Mouse (Mus musculus): ENCODE results near the gene 4932415D10Rik. TPM values are rescaled to one million over a fixed set of nuclear protein-coding genes. Genes with fewer than 3 reads are reported as not detected.
A peak's percentile ranks its signal among the peaks of the same experiment; 100 is the strongest.

Gene 4932415D10Rik
- polyA plus RNA-seq (2012; rRNA removed) = 28.0 and 32.2 TPM in 2 replicates

DNA sequence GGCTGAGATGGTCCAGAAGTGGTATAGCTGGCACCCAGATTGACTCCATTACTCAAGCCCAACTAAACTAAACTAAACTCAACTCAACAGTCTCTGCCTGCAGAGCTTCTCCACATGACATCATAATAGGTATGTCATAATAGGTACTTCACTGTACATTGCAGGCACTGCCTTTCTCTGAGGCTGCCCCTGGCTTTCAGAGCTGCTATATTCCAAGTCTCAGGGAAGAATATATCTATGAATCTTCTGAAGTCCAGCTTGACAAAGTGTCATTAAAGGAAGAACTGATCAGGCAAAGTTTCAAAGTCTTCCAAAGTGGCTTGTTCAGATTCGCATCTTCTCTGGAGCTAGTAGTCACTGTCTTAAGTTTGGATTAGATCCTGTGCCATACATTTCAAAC, at the start of gene 4932415D10Rik:
TSS of gene 4932415D10Rik (minus strand) at position 101 of the 400 bp plus-strand sequence.
- Histone ChIP-seq H3K4me1 (ENCODE audit: control insufficient read depth, insufficient read depth, low read length) (no peaks in the 10 kb centered on the region), H3K36me3 (ENCODE audit: control insufficient read depth, insufficient read depth, low read length) (no peaks in the 10 kb centered on the region), H3K4me3 (ENCODE audit: control insufficient read depth, low read depth, low read length) (peak within 1 kb of the TSS; percentile 79), H3K27ac (ENCODE audit: control insufficient read depth, insufficient read depth, low read depth, low read length) (peak within 1 kb of the TSS; percentile 57), H3K27me3 (ENCODE audit: control insufficient read depth, insufficient read depth, low read length) (no peaks in the 10 kb centered on the region; the same call in 1 of the 2 replicates)
- TF ChIP-seq CTCF (IDR thresholded peaks at IDR 0.05; ENCODE audit: control insufficient read depth, insufficient read depth, insufficient replicate concordance, low read depth, low read length) = no peak
- TF ChIP-seq POLR2A (IDR thresholded peaks at IDR 0.05; ENCODE audit: control insufficient read depth, low read depth, low read length) = no peak

DNA sequence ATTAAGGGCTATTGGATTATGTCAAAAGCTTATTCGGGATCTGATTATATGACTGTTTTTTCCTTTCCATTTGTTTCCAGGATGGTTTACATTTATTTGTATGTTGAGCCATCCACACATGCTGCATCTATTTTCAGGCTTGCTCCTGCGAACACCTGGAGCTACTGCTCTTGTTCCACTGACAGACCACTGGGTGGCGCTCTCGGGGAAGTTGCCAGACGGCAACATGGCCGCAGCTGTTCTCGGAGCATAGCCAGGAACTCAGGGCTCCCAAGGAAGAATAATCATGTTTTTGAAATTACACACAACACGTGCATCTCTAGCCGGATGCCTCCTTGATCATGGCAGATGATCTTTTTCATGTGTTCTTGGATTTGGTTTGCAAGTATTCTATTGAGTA, 45.5 kb upstream of the 4932415D10Rik start:
- H3K36me3 ChIP-seq (ENCODE audit: control insufficient read depth, insufficient read depth, low read length) = no peaks in the 10 kb centered on the region
- no peaks in the 10 kb centered on the region for H3K4me1 ChIP-seq (ENCODE audit: control insufficient read depth, insufficient read depth, low read length)

DNA sequence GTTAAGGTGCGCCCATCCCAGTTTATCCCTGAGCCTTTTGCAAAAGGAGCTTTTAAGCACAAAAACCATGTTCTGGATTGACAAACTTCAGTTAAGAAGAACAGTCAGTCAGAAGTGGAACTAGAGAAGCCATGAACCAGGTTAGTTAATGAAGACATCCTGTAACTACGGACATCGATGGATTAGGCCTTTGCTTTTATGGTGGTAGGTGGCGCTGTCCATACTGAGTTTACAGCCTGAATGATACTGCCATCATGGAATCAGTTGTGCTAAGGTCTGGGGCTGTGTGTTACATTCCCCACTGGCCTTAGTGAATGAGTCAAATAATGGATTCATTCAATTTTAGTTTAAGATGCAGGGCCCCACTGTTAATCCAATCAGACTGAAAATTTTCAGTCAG, 39.0 kb upstream of the 4932415D10Rik start:
- TF ChIP-seq CTCF (IDR thresholded peaks at IDR 0.05; ENCODE audit: control insufficient read depth, insufficient read depth, insufficient replicate concordance, low read depth, low read length) (no peak), POLR2A (IDR thresholded peaks at IDR 0.05; ENCODE audit: control insufficient read depth, low read depth, low read length) (no peak)
- Histone ChIP-seq H3K27me3 (ENCODE audit: control insufficient read depth, insufficient read depth, low read length) (no peaks in the 10 kb centered on the region), H3K36me3 (ENCODE audit: control insufficient read depth, insufficient read depth, low read length) (no peaks in the 10 kb centered on the region), H3K4me3 (ENCODE audit: control insufficient read depth, low read depth, low read length) (no peak overlapping the region), H3K4me1 (ENCODE audit: control insufficient read depth, insufficient read depth, low read length) (no peaks in the 10 kb centered on the region), H3K27ac (ENCODE audit: control insufficient read depth, insufficient read depth, low read depth, low read length) (no peak overlapping the region)

More for the DNA sequence above, 45.5 kb upstream of the 4932415D10Rik start:
- no peak overlapping the region for H3K4me3 ChIP-seq (ENCODE audit: control insufficient read depth, low read depth, low read length)
- no peak for TF ChIP-seq POLR2A (IDR thresholded peaks at IDR 0.05; ENCODE audit: control insufficient read depth, low read depth, low read length)
- peak; percentile 59; the same call in 1 of the 2 replicates for TF ChIP-seq CTCF (IDR thresholded peaks at IDR 0.05; ENCODE audit: control insufficient read depth, insufficient read depth, insufficient replicate concordance, low read depth, low read length)
- H3K27ac ChIP-seq (ENCODE audit: control insufficient read depth, insufficient read depth, low read depth, low read length) = no peak overlapping the region
- H3K27me3 ChIP-seq (ENCODE audit: control insufficient read depth, insufficient read depth, low read length) = no peaks in the 10 kb centered on the region

DNA sequence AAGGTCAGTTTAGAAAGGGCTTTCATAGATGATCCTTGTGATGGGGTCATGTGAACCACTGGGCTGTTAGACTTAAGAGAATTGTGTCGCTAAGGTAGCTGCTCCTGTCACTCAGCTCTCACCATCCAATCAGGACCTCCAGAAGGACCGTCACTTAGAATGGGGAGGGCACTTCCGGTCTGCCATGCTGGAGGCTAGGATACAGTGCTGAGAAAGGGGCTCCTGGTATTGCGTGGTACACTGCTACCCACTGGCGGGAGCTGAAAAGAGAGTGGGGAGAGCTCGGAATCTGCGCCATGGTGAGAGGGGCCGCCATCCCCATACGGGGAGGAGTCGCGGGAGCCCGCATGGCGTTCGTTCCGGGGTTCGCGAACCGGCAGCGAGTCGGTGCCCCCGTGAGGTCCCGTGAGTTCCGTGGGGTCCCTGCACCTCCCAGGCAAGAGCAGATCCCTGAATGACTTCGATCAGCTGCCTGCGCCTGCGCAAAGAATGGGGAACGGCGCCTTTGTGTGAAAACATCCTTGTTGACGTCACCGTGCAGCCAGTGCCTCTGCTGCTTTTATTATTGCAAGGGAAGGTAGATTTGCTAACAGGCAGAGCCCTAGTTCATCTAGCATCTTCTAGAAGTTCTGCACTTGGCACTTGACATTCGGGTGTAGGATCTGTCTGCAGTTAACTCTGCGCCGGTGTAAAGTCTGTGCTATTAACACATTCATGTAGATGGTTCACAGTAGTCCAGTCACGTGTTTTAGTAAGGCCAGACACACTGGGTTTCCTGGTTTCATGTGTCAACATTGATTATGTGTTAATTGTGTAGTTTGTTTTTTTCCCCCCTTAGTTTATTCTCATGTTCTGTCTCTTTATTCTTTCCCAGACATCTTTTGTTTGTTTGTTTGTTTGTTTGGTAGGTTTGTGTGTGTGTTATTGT, 38.0 kb upstream of the 4932415D10Rik start, which contains the start of gene Gm4924:
TSS of gene Gm4924 (plus strand) at position 173 of the 928 bp plus-strand sequence.
- TF ChIP-seq POLR2A (IDR thresholded peaks at IDR 0.05; ENCODE audit: control insufficient read depth, low read depth, low read length) = peak; percentile 64; the same call in 1 of the 2 replicates
- TF ChIP-seq CTCF (IDR thresholded peaks at IDR 0.05; ENCODE audit: control insufficient read depth, insufficient read depth, insufficient replicate concordance, low read depth, low read length) = no peak
- Histone ChIP-seq H3K27me3 (ENCODE audit: control insufficient read depth, insufficient read depth, low read length) (no peaks in the 10 kb centered on the region), H3K27ac (ENCODE audit: control insufficient read depth, insufficient read depth, low read depth, low read length) (peak within 1 kb of the TSS; percentile 90)

GRCm38 (mm10) chr10:82329826-82330225, 13.4 kb upstream of the 4932415D10Rik start:
- H3K27me3 ChIP-seq (ENCODE audit: control insufficient read depth, insufficient read depth, low read length) = no peaks in the 10 kb centered on the region
- no peaks in the 10 kb centered on the region for H3K4me1 ChIP-seq (ENCODE audit: control insufficient read depth, insufficient read depth, low read length)
- no peaks in the 10 kb centered on the region for H3K36me3 ChIP-seq (ENCODE audit: control insufficient read depth, insufficient read depth, low read length)
- no peak for TF ChIP-seq POLR2A (IDR thresholded peaks at IDR 0.05; ENCODE audit: control insufficient read depth, low read depth, low read length)
- TF ChIP-seq CTCF (IDR thresholded peaks at IDR 0.05; ENCODE audit: control insufficient read depth, insufficient read depth, insufficient replicate concordance, low read depth, low read length) = no peak
- H3K4me3 ChIP-seq (ENCODE audit: control insufficient read depth, low read depth, low read length) = no peak overlapping the region
- no peak overlapping the region for H3K27ac ChIP-seq (ENCODE audit: control insufficient read depth, insufficient read depth, low read depth, low read length)

More for the DNA sequence above, 38.0 kb upstream of the 4932415D10Rik start, which contains the start of gene Gm4924:
- Histone ChIP-seq H3K4me3 (ENCODE audit: control insufficient read depth, low read depth, low read length) (peak within 1 kb of the TSS; percentile 99), H3K36me3 (ENCODE audit: control insufficient read depth, insufficient read depth, low read length) (no peaks in the 10 kb centered on the region), H3K4me1 (ENCODE audit: control insufficient read depth, insufficient read depth, low read length) (no peaks in the 10 kb centered on the region)

DNA sequence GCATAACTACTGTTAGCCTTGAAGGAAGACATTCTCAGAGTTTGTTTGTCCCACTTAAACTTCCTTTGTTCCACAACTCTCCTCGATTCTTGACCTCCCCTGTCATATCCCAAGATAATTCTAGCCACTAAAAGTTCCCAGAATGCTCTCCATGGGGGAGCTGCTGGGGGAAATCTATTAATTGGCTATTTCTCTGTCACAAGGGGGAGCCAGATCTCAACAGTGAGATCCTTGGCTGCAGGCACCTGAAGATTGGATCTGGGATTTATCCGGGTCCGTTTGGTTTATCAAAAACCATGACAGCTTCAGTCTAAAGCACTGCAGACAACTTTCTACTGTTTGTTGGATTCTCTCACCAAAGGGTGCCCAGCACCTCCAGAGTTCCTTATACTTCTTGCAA, 3.8 kb upstream of the 4932415D10Rik start:
- Histone ChIP-seq H3K27me3 (ENCODE audit: control insufficient read depth, insufficient read depth, low read length) (no peaks in the 10 kb centered on the region; the same call in 1 of the 2 replicates), H3K4me1 (ENCODE audit: control insufficient read depth, insufficient read depth, low read length) (no peaks in the 10 kb centered on the region), H3K4me3 (ENCODE audit: control insufficient read depth, low read depth, low read length) (no peak overlapping the region), H3K27ac (ENCODE audit: control insufficient read depth, insufficient read depth, low read depth, low read length) (no peak overlapping the region), H3K36me3 (ENCODE audit: control insufficient read depth, insufficient read depth, low read length) (no peaks in the 10 kb centered on the region)
- no peak for TF ChIP-seq POLR2A (IDR thresholded peaks at IDR 0.05; ENCODE audit: control insufficient read depth, low read depth, low read length)
- no peak for TF ChIP-seq CTCF (IDR thresholded peaks at IDR 0.05; ENCODE audit: control insufficient read depth, insufficient read depth, insufficient replicate concordance, low read depth, low read length)

DNA sequence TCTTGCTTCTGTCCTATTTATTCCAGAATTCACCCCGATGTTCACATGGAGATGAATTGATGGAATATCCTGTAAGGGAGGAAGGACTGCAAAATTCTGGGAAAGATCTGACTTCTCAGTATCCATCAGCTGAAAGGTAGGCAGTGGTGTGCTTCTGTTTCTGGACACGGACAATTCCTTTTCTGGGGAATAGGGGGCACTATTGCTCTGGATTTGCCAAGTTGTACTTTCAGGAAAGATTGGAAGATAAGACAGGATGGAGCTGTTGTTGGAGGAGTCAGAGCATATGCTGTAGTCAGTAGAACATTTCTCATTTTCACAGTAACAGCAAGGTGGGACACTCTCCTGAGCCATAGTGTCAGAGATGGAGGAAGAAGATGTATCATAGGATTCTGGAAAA, 19.9 kb downstream of the 4932415D10Rik start:
- Histone ChIP-seq H3K27me3 (ENCODE audit: control insufficient read depth, insufficient read depth, low read length) (no peaks in the 10 kb centered on the region), H3K4me3 (ENCODE audit: control insufficient read depth, low read depth, low read length) (no peak overlapping the region), H3K4me1 (ENCODE audit: control insufficient read depth, insufficient read depth, low read length) (no peaks in the 10 kb centered on the region), H3K27ac (ENCODE audit: control insufficient read depth, insufficient read depth, low read depth, low read length) (no peak overlapping the region), H3K36me3 (ENCODE audit: control insufficient read depth, insufficient read depth, low read length) (no peaks in the 10 kb centered on the region)
- no peak for TF ChIP-seq CTCF (IDR thresholded peaks at IDR 0.05; ENCODE audit: control insufficient read depth, insufficient read depth, insufficient replicate concordance, low read depth, low read length)
- no peak for TF ChIP-seq POLR2A (IDR thresholded peaks at IDR 0.05; ENCODE audit: control insufficient read depth, low read depth, low read length)
